Mouse (Mus musculus) liver, embryonic 16.5 days (tissue): ENCODE results near the gene Thra. TPM values are rescaled to one million over a fixed set of nuclear protein-coding genes. Genes with fewer than 3 reads are reported as not detected.

Source experiments
- ATAC-seq: fragments of 200-750 bp; cut with Nextera tagmentation; 2 replicates; pipeline ENCODE4 v1.8.0; 2017; ENCODE audit warnings: low read depth, mild to moderate bottlenecking, moderate number of reproducible peaks, moderate library complexity
- H3K27ac ChIP-seq: fragments of 300-500 bp; sonication (generic); 2 replicates; pipeline ENCODE4 v1.5.1; 2014; ENCODE audit warnings: mild to moderate bottlenecking, low read length
- H3K27me3 ChIP-seq: fragments of 300-500 bp; sonication (generic); 2 replicates; pipeline ENCODE4 v1.6.1; 2014; ENCODE audit warnings: low read depth, low read length, mixed read lengths; ENCODE audit not compliant: control insufficient read depth, insufficient read depth
- H3K36me3 ChIP-seq: fragments of 300-500 bp; sonication (generic); 2 replicates; pipeline ENCODE4 v1.6.1; 2014; ENCODE audit warnings: mild to moderate bottlenecking; ENCODE audit not compliant: control insufficient read depth, insufficient read depth
- H3K4me1 ChIP-seq: fragments of 300-500 bp; sonication (generic); 2 replicates; pipeline ENCODE4 v1.6.1; 2014; ENCODE audit warnings: low read depth, low read length, mixed read lengths; ENCODE audit not compliant: control insufficient read depth
- H3K4me2 ChIP-seq: fragments of 300-500 bp; sonication (generic); 2 replicates; pipeline ENCODE4 v1.6.1; 2014; ENCODE audit warnings: low read depth, low read length, mixed read lengths
- H3K4me3 ChIP-seq: fragments of 300-500 bp; sonication (generic); 2 replicates; pipeline ENCODE4 v1.5.1; 2014; ENCODE audit warnings: low read depth, mild to moderate bottlenecking, low read length
- H3K9ac ChIP-seq: fragments of 300-500 bp; sonication (generic); 2 replicates; pipeline ENCODE4 v1.6.1; 2014; ENCODE audit warnings: low read depth, low read length
- H3K9me3 ChIP-seq: fragments of 300-500 bp; sonication (generic); replicated peaks from 2 replicates; pipeline ENCODE4 v1.6.1; 2016; ENCODE audit warnings: low read length; ENCODE audit not compliant: control insufficient read depth
- WGBS: fragments of 180-500 bp; shearing (Covaris S2); extraction: QIAGEN DNeasy Blood & Tissue Kit; methylation state at CpG from one replicate; pipeline ENCODE4 v1.1.7; 2014; ENCODE audit not compliant: insufficient replicate concordance; 5-methylcytosine and 5-hydroxymethylcytosine counted together
- polyA plus RNA-seq: library from polyadenylated mRNA; unstranded; fragments of >200 nt; fragmentation: Nextera tagmentation; extraction: Ambion mirVana; gene quantifications from 2 replicates; pipeline ENCODE4 v1.2.1, GENCODE M21; 2015

Gene Thra
- polyA plus RNA-seq, 1 experiment from 2014 or later, result 7.7 TPM

DNA sequence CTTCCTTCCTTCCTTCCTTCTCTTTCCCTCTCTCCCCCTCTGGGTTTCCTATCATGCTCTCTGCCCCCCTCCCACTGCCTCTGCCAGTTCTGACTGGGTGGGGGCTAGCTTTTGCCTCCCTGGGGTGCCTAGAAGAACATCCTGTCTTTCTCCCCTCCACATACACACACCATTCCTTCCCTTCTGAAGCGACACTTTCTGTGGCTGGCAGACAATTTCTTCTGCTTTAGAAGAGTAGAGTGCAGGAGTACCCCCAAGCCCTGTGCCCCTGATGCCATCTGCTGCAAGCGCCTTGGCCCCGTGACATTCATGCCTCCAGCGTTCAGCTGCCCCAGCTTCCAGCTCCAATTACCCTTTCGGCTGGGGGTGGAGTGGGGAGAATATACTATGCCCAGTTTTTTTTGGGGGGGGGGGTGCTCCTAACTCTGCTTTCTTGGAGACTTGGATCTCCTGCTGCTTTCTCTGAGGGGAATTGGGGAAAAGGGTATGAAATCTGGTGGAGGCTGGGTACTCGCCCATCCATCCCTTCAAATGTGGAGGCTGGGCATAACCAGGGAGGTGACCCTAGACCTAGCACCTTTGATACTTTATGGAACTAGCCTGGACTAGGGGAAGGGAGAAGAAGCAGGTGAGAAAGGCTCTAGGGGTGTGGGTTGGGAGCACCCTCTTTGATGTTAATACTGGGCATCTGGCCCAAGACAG, 7.5 kb downstream of the Thra start:
- Histone ChIP-seq H3K27me3 (no peaks in the 10 kb centered on the region), H3K4me2 (peak overlapping the region; percentile 15; the same call in 1 of the 2 replicates), H3K36me3 (no peaks in the 10 kb centered on the region), H3K4me3 (no peak overlapping the region), H3K27ac (peak overlapping the region; percentile 41), H3K9me3 (no peaks in the 10 kb centered on the region), H3K4me1 (peaks cover 98% of the 10 kb centered on the region), H3K9ac (peak overlapping the region; percentile 16)
- WGBS, result 34% methylated on average over 6 of the region's 6 CpGs
- ATAC-seq, result no peak

DNA sequence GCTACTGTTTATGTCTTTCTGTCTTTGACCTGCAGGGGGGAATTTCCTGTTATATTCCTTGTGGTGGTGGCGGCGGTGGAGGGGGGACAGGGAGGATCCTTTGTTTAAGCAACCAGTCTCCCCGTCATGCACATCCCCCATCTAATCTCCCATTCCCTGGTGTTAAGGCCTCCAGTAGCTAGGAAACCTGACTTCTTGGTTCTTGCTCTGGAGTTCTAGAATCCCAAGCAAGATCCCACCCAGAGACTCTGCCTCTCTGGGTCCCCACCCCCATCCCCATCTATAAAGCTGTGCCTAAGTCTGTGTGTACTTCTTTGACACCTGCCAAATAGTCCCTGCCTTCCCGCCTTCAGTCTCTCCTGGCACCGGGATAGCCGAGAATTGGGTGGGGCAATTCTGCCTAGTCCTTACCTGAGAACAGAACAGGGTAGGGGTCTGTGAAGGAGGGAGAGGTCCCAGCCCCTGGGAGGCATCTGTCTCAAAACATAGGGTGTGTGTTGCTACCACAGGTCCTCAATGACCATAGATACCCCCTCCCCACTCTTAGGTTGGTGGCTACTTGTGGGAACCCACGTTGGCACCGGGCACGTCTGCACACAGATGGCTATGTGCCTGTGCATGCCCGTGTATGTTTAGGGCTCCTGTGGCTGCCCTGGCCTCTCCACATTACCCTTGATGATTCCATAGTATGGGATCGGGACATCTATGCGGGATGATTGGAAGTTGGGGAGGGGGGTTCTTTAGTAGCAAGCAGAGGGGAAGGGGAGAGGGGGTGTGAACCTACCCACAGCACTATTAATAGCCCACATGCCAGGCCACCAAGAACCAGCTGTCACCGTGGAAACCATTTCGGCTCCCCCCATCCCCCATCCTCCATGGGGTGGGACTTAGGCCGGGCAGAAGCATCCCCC, 8.3 kb downstream of the Thra start:
- no peaks in the 10 kb centered on the region for H3K27me3 ChIP-seq
- no peak overlapping the region for H3K9ac ChIP-seq
- whole genome bisulfite sequencing, result 44% methylated on average over 15 of the region's 15 CpGs
- no peak for ATAC-seq
- no peaks in the 10 kb centered on the region for H3K9me3 ChIP-seq
- H3K4me1 ChIP-seq, result peaks cover 98% of the 10 kb centered on the region
- H3K36me3 ChIP-seq, result no peaks in the 10 kb centered on the region; the same call in 1 of the 2 replicates
- no peak overlapping the region; the same call in 1 of the 2 replicates for H3K27ac ChIP-seq
- no peak overlapping the region for H3K4me3 ChIP-seq
- no peak overlapping the region for H3K4me2 ChIP-seq

DNA sequence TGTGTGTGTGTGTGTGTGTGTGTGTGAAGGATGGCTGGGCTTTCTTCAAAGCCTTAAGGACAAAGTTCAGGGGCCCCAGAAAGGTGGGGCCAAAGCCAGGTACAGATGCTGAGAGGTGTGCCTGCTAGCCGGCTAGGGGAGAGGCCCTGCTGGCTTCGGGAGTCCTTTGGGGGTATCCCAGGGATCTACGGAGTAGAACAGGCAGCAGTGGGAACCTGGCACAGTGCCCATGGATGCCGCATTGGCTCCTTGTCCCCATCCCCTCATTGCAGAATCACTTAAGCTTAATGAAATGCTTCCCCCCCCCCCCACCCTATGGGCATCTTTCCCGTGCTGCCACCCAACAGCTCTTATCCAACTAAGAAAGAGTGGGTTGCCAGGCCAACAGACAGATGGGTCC, 9.3 kb downstream of the Thra start:
- Histone ChIP-seq H3K9me3 (no peaks in the 10 kb centered on the region), H3K9ac (no peak overlapping the region), H3K36me3 (no peaks in the 10 kb centered on the region; the same call in 1 of the 2 replicates), H3K4me2 (no peak overlapping the region), H3K4me3 (no peak overlapping the region), H3K27ac (no peak overlapping the region; the same call in 1 of the 2 replicates), H3K27me3 (no peaks in the 10 kb centered on the region), H3K4me1 (peaks cover 98% of the 10 kb centered on the region)
- WGBS, result 56% methylated on average over 5 of the region's 5 CpGs
- ATAC-seq, result no peak

DNA sequence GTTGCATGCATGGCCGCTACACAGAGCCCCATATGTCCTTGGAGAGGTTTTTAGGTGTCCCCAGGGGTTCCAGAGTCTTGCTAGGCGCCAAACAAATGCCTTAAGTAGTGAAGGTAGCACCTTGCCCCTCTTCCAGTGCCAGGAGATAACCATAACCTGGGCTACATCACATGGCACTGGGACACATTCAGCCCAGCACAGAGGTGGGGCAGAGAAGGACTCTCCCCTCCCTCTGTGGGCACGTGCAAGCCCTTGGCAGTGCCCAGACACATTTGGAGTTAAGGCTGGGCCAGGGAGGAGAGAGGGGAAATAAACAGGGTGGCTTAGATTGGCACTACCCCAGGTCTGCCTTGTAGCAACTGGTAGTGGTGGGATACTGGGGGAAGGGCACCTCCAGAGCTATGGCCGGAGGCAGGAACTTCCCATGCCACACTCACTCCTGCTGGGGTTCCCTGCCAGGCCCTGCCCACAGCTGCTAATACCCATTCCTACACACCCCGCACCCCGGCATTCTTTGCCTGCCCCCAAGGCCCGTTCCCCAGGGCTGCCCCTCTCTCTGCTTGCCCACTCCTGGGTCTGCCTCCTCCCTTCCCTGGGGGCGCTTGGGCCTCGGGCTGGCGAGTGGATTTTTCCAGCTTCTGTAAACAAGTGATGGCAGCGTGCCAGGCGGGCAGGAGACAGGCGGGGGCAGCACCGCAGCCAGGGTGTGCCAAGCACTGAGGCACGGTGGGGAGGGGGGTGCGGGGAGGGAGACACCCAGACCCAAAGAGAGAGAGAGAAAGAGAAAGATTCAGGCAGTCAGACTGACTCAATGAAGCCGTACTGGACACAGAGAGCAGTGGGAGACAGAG, 10.1 kb downstream of the Thra start:
- peak overlapping the region; percentile 58 for H3K27ac ChIP-seq
- peaks cover 97% of the 10 kb centered on the region for H3K4me1 ChIP-seq
- no peaks in the 10 kb centered on the region; the same call in 1 of the 2 replicates for H3K36me3 ChIP-seq
- H3K4me3 ChIP-seq, result peak overlapping the region; percentile 34
- ATAC-seq, result 0 out of 2 replicates have a peak, but pooled peaks have one; percentile 1
- H3K4me2 ChIP-seq, result peak overlapping the region; percentile 52
- no peaks in the 10 kb centered on the region for H3K27me3 ChIP-seq
- H3K9ac ChIP-seq, result peak overlapping the region; percentile 54
- WGBS, result 24% methylated on average over 17 of the region's 17 CpGs
- H3K9me3 ChIP-seq, result no peaks in the 10 kb centered on the region

DNA sequence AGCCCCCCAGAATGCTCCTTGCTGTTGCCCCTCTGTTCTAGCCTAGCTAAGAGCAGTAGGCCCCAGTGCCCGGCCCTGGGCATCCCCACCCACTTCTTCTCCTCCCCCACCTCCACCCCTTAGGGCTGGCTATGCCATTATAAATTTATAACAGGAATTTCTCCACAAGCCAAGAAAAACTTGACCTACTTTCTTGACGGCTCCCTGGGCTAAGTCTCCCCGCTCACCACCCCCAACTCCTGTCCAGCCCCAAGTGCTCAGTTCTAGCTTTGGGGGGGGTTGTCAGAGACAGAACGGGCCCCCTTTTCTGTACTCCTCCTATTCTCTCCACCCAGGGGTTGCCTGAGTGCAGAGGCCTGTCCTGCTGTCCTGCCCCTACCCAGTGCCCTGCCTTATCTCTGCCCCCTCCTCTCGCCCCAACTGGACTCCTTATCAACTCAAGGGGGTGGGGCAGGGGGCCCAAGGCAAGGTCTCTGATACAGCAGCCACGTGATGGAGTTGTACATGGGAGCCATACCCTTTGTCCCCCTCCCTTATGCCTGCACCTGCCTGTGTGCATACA, 10.9 kb downstream of the Thra start:
- peak overlapping the region; percentile 54 for H3K9ac ChIP-seq
- WGBS, result 9% methylated on average over 6 of the region's 6 CpGs
- H3K27ac ChIP-seq, result peak overlapping the region; percentile 58
- H3K4me3 ChIP-seq, result peak overlapping the region; percentile 34
- H3K9me3 ChIP-seq, result no peaks in the 10 kb centered on the region
- ATAC-seq, result peak; percentile 81
- no peaks in the 10 kb centered on the region for H3K27me3 ChIP-seq
- no peaks in the 10 kb centered on the region; the same call in 1 of the 2 replicates for H3K36me3 ChIP-seq
- peak overlapping the region; percentile 52 for H3K4me2 ChIP-seq
- H3K4me1 ChIP-seq, result peaks cover 97% of the 10 kb centered on the region

DNA sequence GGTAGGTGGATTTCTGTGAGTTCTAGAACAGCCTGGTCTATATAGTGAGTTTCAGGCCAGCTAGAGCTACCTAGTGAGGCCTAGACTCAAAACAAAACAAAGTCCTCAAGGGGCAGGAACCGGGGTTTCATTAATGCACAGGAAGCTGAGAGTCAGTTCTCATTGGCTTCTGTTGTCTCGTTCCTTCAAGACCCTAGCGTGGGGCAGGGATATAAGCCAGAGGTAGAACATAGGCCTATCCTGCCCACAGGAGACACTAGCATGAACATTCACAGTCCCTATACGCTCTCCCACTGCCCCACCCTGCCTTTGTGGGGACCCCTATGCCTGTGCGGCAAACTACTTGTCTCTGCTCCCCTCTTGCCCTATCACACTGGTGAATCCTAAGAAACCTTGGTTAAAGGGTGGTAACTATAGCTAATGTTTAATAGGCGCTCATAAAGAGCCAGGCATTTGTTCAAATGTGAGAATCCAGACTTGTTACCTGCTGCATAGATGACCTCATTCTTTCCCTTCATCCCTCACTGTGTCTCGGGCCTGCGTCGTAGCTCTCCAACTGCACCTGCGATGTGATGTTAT, 12.2 kb downstream of the Thra start:
- no peak for ATAC-seq
- WGBS, result 66% methylated on average over 10 of the region's 10 CpGs
- Histone ChIP-seq H3K27me3 (no peaks in the 10 kb centered on the region), H3K4me3 (no peak overlapping the region), H3K4me1 (peaks cover 94% of the 10 kb centered on the region), H3K4me2 (peak overlapping the region; percentile 52), H3K9me3 (no peaks in the 10 kb centered on the region), H3K36me3 (no peaks in the 10 kb centered on the region; the same call in none of the 2 replicates), H3K9ac (peak overlapping the region; percentile 54), H3K27ac (peak overlapping the region; percentile 58)

DNA sequence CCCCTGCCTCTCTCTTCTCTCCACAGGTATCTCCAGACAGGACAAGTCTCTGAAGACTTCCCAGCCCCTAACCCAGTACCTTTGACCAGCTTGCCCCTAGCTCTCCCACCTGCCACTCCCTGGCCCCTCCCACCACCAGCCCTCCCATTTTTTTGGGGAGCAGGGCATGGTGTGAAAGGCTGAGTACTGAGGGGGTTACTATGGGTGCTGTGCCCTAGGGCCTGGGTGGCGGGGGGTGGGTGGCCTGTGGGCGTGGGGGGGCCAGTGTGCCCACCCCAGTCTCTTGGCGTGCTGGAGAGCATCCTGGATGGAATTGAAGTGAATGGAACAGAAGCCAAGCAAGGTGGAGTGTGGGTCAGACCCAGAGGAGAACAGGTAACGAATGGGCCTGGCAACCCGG, 12.8 kb downstream of the Thra start:
- Histone ChIP-seq H3K9ac (no peak overlapping the region; the same call in 1 of the 2 replicates), H3K4me2 (no peak overlapping the region), H3K4me3 (no peak overlapping the region), H3K36me3 (peaks cover 1% of the 10 kb centered on the region), H3K4me1 (peaks cover 88% of the 10 kb centered on the region), H3K9me3 (no peaks in the 10 kb centered on the region), H3K27ac (no peak overlapping the region), H3K27me3 (no peaks in the 10 kb centered on the region)
- no peak for ATAC-seq
- 79% methylated on average over 5 of the region's 5 CpGs for WGBS

DNA sequence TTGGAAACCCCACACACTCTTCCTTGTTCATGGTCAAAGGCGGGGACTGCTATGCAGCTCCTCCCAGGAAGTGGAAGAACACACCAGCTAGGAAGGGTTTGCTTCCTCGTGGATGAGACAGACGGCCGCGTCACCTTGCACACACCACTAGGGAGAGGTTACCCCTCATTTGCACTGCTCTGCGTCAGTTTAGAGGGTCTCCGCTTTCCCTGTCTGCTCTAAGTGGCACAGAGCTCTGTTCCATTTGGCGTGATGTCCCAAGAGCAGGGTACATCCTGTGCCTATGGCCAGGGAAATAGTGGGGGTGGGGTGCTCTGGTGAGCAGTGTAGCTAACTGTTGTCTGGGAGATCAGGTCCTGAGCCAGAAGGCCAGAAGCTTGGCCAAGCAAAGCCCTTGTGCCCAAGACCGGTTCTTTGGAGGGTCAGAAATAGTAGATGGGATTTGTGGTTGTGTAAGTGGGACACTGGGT, 13.7 kb downstream of the Thra start:
- 44% methylated on average over 9 of the region's 9 CpGs for WGBS
- Histone ChIP-seq H3K27me3 (no peaks in the 10 kb centered on the region), H3K4me2 (no peak overlapping the region), H3K4me1 (peaks cover 78% of the 10 kb centered on the region), H3K36me3 (peaks cover 6% of the 10 kb centered on the region), H3K27ac (peak overlapping the region; percentile 68; the same call in 1 of the 2 replicates), H3K9ac (no peak overlapping the region; the same call in 1 of the 2 replicates), H3K9me3 (no peaks in the 10 kb centered on the region), H3K4me3 (no peak overlapping the region)
- ATAC-seq, result no peak
